8 mouse cellular contexts compared by ENCODE assay signal in the genomic region with DNA sequence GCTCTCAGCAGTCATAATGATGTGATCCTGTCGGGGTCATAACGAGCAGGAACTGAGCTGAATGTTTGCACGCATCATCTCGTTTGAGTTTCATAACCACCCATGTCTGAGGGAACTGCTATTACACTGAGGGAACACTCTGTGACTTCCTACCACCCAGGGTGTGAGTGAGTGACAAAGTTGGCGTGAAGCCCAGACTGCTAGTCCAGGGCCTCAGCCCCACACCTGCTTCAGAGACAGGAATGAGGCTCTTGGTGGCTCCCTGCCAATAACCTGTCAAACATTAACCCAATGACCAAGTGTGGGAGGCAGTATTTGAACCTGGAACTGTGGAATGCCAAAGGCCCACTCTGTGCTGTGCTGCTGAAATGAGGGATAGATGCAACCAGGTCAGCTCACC.
DNase-seq lines count a peak whose midpoint lies in the region; ATAC-seq lines count a peak whose summit lies in the region.

No protein-coding gene starts in this region.

- intact Hi-C loops in heart, postnatal 25 days (cut with DNase I) = loop anchor here (10.0 kb wide), 1 partner anchor 155 kb away; no protein-coding TSS in a partner anchor

- peak; percentile 33 for DNase-seq in midbrain, embryonic 14.5 days
- DNase-seq in cerebellum, postnatal 25 days = peak; percentile 12 to 24
- peak; percentile 49 for DNase-seq in heart, postnatal 25 days (ENCODE audit: low spot score)
- DNase-seq in right cerebral cortex, adult 2 months (ENCODE audit: low spot score in 2 of 2) = no peak
- no peak for DNase-seq in frontal cortex, postnatal 25 days (ENCODE audit: low spot score in 2 of 2)

- no peaks in the 10 kb centered on the region for H3K4me1 ChIP-seq in midbrain, embryonic 14.5 days (ENCODE audit: control insufficient read depth, insufficient read depth, low read length)
- H3K4me1 ChIP-seq in midbrain, embryonic 15.5 days = no peaks in the 10 kb centered on the region
- H3K4me1 ChIP-seq in limb, embryonic 13.5 days = peaks cover 10% of the 10 kb centered on the region; the same call in 1 of the 2 replicates

- no peaks in the 10 kb centered on the region for H3K36me3 ChIP-seq in midbrain, embryonic 14.5 days (ENCODE audit: control insufficient read depth, insufficient read depth, low read length)
- no peaks in the 10 kb centered on the region for H3K36me3 ChIP-seq in midbrain, embryonic 15.5 days (replicated peaks)
- H3K36me3 ChIP-seq in limb, embryonic 13.5 days = no peaks in the 10 kb centered on the region

- no peaks in the 10 kb centered on the region for H3K27me3 ChIP-seq in midbrain, embryonic 14.5 days (ENCODE audit: control insufficient read depth, insufficient read depth, low read length)
- no peaks in the 10 kb centered on the region for H3K27me3 ChIP-seq in midbrain, embryonic 15.5 days (replicated peaks)
- H3K27me3 ChIP-seq in limb, embryonic 13.5 days = peaks cover 9% of the 10 kb centered on the region; the same call in 1 of the 2 replicates

- no peaks in the 10 kb centered on the region for H3K9me3 ChIP-seq in midbrain, embryonic 14.5 days (ENCODE audit: control insufficient read depth, low read length)
- H3K9me3 ChIP-seq in midbrain, embryonic 15.5 days = no peaks in the 10 kb centered on the region
- no peaks in the 10 kb centered on the region for H3K9me3 ChIP-seq in limb, embryonic 13.5 days

- H3K27ac ChIP-seq in midbrain, embryonic 14.5 days (replicated peaks; ENCODE audit: low read depth, low read length) = no peak overlapping the region
- H3K27ac ChIP-seq in midbrain, embryonic 15.5 days = no peak overlapping the region
- no peak overlapping the region for H3K27ac ChIP-seq in limb, embryonic 13.5 days

- no peak overlapping the region for H3K4me2 ChIP-seq in midbrain, embryonic 14.5 days (ENCODE audit: low read length)
- H3K4me2 ChIP-seq in midbrain, embryonic 15.5 days = no peak overlapping the region
- no peak overlapping the region for H3K4me2 ChIP-seq in limb, embryonic 13.5 days (replicated peaks)

- WGBS in midbrain, embryonic 14.5 days = 72% methylated on average over 5 of the region's 5 CpGs
- WGBS in midbrain, embryonic 15.5 days = 56% methylated on average over 5 of the region's 5 CpGs
- WGBS in limb, embryonic 13.5 days = 15% methylated on average over 5 of the region's 5 CpGs

- ATAC-seq in midbrain, embryonic 14.5 days (ENCODE audit: low FRiP score, low TSS enrichment) = no peak
- ATAC-seq in midbrain, embryonic 15.5 days (replicated peaks) = no peak
- peak; percentile 94 for ATAC-seq in limb, embryonic 13.5 days (ENCODE audit: low FRiP score, low read depth)
- peak; percentile 65 for ATAC-seq in monocyte, adult 5-6 weeks (replicated peaks; ENCODE audit: insufficient number of reproducible peaks, low FRiP score, low TSS enrichment, poor library complexity, severe bottlenecking)

- no peak overlapping the region for H3K9ac ChIP-seq in midbrain, embryonic 14.5 days (replicated peaks; ENCODE audit: low read length)
- H3K9ac ChIP-seq in midbrain, embryonic 15.5 days = no peak overlapping the region
- no peak overlapping the region for H3K9ac ChIP-seq in limb, embryonic 13.5 days

- H3K4me3 ChIP-seq in midbrain, embryonic 14.5 days (replicated peaks; ENCODE audit: low read depth, low read length) = no peak overlapping the region
- no peak overlapping the region for H3K4me3 ChIP-seq in midbrain, embryonic 15.5 days
- no peak overlapping the region for H3K4me3 ChIP-seq in limb, embryonic 13.5 days

Comparison
In these comparisons a context has a peak if more than half of its experiments do, and no peak if none do; other contexts are left out.
1. ATAC-seq: peak in limb, embryonic 13.5 days (single experiment) and monocyte, adult 5-6 weeks (single experiment); none in midbrain, embryonic 14.5 days (single experiment) and midbrain, embryonic 15.5 days (single experiment).
2. DNase-seq: peak in midbrain, embryonic 14.5 days (single experiment), cerebellum, postnatal 25 days (2 of 2) and heart, postnatal 25 days (single experiment); none in right cerebral cortex, adult 2 months (0 of 2) and frontal cortex, postnatal 25 days (0 of 2).